Mouse (Mus musculus): ENCODE measurements around the gene Hic2.

The Hic2 gene

GRCm38 (mm10) chr16:17276164-17277151, 43.1 kb downstream of the Hic2 start:
- DNase-seq (ENCODE audit: low spot score in 2 of 2), result peak; percentile 95 to 96

- DNase-seq (ENCODE audit: low spot score in 2 of 2), result peak; percentile 80 to 85
These were observed 44.2 kb downstream of the Hic2 start for GRCm38 (mm10) chr16:17277342-17278211.

GRCm38 (mm10) chr16:17280471-17280870, 47.1 kb downstream of the Hic2 start:
- no peak for DNase-seq (ENCODE audit: low spot score in 2 of 2)

- peak in 1 of 2 experiments; percentile 49 for DNase-seq (ENCODE audit: low spot score in 2 of 2)
These were observed 49.8 kb downstream of the Hic2 start for GRCm38 (mm10) chr16:17283151-17283550.

GRCm38 (mm10) chr16:17287103-17287502, 53.7 kb downstream of the Hic2 start:
- no peak for DNase-seq (ENCODE audit: low spot score in 2 of 2)

GRCm38 (mm10) chr16:17291016-17291415, 57.6 kb downstream of the Hic2 start:
- no peak for DNase-seq (ENCODE audit: low spot score in 2 of 2)

- DNase-seq (ENCODE audit: low spot score in 2 of 2), result peak in 1 of 2 experiments; percentile 70
These were observed 59.4 kb downstream of the Hic2 start for GRCm38 (mm10) chr16:17292751-17293150.

GRCm38 (mm10) chr16:17300818-17301217, 67.4 kb downstream of the Hic2 start:
- DNase-seq (ENCODE audit: low spot score in 2 of 2), result no peak

- DNase-seq (ENCODE audit: low spot score in 2 of 2), result no peak
These were observed 70.3 kb downstream of the Hic2 start for GRCm38 (mm10) chr16:17303521-17304245.

GRCm38 (mm10) chr16:17307461-17307860, 74.1 kb downstream of the Hic2 start:
- no peak for DNase-seq (ENCODE audit: low spot score in 2 of 2)

- DNase-seq (ENCODE audit: low spot score in 2 of 2), result no peak
These were observed 75.7 kb downstream of the Hic2 start for GRCm38 (mm10) chr16:17309036-17309435.

GRCm38 (mm10) chr16:17312531-17312930, 79.2 kb downstream of the Hic2 start:
- DNase-seq (ENCODE audit: low spot score in 2 of 2), result no peak
